Mouse (Mus musculus): ENCODE results near the gene Col15a1. TPM values are rescaled to one million over a fixed set of nuclear protein-coding genes. Genes with fewer than 3 reads are reported as not detected.

Col15a1 gene
- polyA plus RNA-seq, 1 experiment from 2014 or later = 4.9 TPM

DNA sequence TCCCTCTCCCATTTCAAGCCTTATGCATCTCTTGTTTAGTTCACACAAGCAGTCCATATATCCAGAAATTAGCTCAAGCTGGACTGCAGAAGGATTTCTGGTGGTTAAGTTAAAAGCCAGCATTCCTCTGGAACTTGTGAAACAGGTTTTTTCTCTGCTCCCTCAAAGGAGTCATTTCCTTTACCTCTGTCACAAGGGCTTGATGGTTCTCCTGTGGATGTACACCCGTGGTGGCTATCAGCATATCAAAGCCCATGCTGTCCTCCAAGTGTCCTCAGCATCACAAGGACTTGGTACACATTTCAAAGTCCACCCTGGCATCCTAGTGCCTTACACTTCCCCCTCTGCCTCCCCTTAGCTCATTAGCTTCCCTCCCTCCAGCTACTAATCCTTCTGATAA, 121.3 kb downstream of the Col15a1 start:
- no peak for TF ChIP-seq CTCF (IDR thresholded peaks at IDR 0.05)
- TF ChIP-seq EP300 (IDR thresholded peaks at IDR 0.05) = no peak
- Histone ChIP-seq H3K4me3 (ENCODE audit: low read depth, low read length) (no peak overlapping the region), H3K4me2 (replicated peaks; ENCODE audit: low read depth, low read length) (no peak overlapping the region), H3K9ac (replicated peaks; ENCODE audit: low read depth) (no peak overlapping the region), H3K36me3 (ENCODE audit: insufficient read depth, low read length) (no peaks in the 10 kb centered on the region), H3K4me1 (ENCODE audit: insufficient read depth, low read depth, low read length) (no peaks in the 10 kb centered on the region), H3K27me3 (replicated peaks; ENCODE audit: insufficient read depth, low read length) (no peaks in the 10 kb centered on the region), H3K9me3 (ENCODE audit: low read length) (no peaks in the 10 kb centered on the region), H3K27ac (ENCODE audit: low read length) (no peak overlapping the region)
- DNase-seq (ENCODE audit: low spot score) = peak; percentile 77
- WGBS = 7% methylated on average over 1 of the region's 1 CpGs
- ATAC-seq = peak; percentile 70

DNA sequence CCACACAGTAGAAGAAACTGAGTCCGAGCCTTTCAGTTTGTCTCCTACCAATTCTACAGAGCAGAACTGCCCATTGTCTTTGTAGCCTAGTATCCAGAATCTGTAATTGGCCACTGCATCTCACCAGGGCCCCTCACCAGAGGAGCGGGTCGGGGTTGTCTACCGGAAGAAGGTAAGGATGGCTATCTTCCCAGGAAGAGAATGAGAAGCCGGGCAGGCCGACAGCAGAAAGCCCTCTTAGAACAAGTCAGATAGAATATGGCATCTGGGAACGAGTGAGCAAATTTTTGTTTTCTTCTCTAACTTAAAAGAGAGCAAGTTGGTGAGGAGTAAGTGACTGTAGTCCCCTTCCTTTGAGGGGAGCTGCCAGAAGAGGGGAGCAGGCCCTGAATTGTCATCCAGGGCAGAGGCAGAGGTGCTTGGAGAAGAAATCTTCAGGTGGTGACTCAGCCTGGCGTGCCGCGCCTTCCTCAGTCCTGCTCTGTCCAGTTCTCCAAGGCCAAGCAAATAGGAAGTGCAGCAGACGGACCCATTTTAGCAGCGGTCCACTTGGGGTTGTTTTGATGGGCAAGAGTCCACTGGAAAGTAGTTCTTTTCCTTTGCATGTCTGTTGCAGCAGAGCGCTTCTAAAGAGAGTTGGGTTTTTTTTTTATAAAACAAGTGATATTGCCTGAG, 122.6 kb downstream of the Col15a1 start:
- Histone ChIP-seq H3K9me3 (ENCODE audit: low read length) (no peaks in the 10 kb centered on the region), H3K4me1 (ENCODE audit: insufficient read depth, low read depth, low read length) (no peaks in the 10 kb centered on the region), H3K4me3 (ENCODE audit: low read depth, low read length) (no peak overlapping the region), H3K36me3 (ENCODE audit: insufficient read depth, low read length) (no peaks in the 10 kb centered on the region), H3K9ac (replicated peaks; ENCODE audit: low read depth) (no peak overlapping the region), H3K4me2 (replicated peaks; ENCODE audit: low read depth, low read length) (no peak overlapping the region), H3K27ac (ENCODE audit: low read length) (no peak overlapping the region), H3K27me3 (replicated peaks; ENCODE audit: insufficient read depth, low read length) (no peaks in the 10 kb centered on the region)
- DNase-seq (ENCODE audit: low spot score) (no peak), ATAC-seq (no peak)
- 82% methylated on average over 13 of the region's 13 CpGs for WGBS
- TF ChIP-seq CTCF (IDR thresholded peaks at IDR 0.05) = no peak
- no peak for TF ChIP-seq EP300 (IDR thresholded peaks at IDR 0.05)

DNA sequence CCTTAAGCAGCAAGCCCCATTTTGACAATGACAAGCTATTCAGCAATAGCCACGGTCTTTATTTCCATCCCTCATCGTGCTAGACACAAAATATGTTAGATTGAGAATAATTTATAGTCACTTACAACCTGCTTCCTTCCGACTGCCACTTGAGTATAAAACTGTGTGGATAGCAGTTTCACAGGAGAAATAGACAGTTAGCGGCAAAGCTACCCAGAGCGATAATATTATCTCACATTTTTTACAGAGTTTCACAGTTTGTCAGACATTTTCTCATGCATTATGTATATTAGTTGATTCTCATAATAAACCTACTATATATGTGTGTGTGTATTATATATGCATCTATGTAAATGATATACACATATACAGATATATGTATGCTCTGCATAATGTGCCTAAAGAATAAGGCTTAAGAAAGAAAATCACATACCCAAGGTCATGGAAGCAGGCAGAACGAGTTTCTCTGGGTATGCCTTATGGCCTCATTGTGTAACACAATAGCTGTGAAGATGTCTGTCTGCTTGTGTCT, 124.9 kb downstream of the Col15a1 start:
- no peak overlapping the region for H3K4me3 ChIP-seq (ENCODE audit: low read depth, low read length)
- no peaks in the 10 kb centered on the region for H3K36me3 ChIP-seq (ENCODE audit: insufficient read depth, low read length)
- H3K9me3 ChIP-seq (ENCODE audit: low read length) = no peaks in the 10 kb centered on the region
- TF ChIP-seq CTCF (IDR thresholded peaks at IDR 0.05) = no peak
- no peak for TF ChIP-seq EP300 (IDR thresholded peaks at IDR 0.05)
- WGBS = 85% methylated on average over 6 of the region's 6 CpGs
- H3K27ac ChIP-seq (ENCODE audit: low read length) = no peak overlapping the region
- H3K9ac ChIP-seq (replicated peaks; ENCODE audit: low read depth) = no peak overlapping the region
- no peak overlapping the region for H3K4me2 ChIP-seq (replicated peaks; ENCODE audit: low read depth, low read length)
- no peaks in the 10 kb centered on the region for H3K27me3 ChIP-seq (replicated peaks; ENCODE audit: insufficient read depth, low read length)
- ATAC-seq = no peak
- DNase-seq (ENCODE audit: low spot score) = no peak
- H3K4me1 ChIP-seq (ENCODE audit: insufficient read depth, low read depth, low read length) = no peaks in the 10 kb centered on the region

DNA sequence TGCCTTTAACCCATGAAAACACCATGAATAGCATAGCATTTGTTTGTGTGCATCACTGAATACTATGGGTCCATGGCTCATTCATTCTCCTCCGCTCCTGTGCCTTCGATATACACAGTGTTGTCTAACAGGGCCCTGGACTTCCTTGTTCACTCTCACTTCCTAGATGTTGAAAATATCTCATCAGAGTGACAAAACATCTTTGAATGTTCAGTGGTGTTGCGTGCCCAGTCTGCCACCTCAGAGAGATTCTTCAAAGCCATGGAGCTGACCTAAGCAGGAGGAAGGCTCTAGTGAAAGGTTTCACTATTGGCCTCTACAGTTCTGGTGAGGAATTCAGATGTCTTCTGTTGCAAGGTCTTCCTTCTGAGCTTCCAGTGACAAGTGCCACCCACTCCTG, 125.6 kb downstream of the Col15a1 start:
- Histone ChIP-seq H3K36me3 (ENCODE audit: insufficient read depth, low read length) (no peaks in the 10 kb centered on the region), H3K9me3 (ENCODE audit: low read length) (no peaks in the 10 kb centered on the region), H3K4me3 (ENCODE audit: low read depth, low read length) (no peak overlapping the region), H3K4me1 (ENCODE audit: insufficient read depth, low read depth, low read length) (no peaks in the 10 kb centered on the region), H3K9ac (replicated peaks; ENCODE audit: low read depth) (no peak overlapping the region), H3K27ac (ENCODE audit: low read length) (no peak overlapping the region), H3K4me2 (replicated peaks; ENCODE audit: low read depth, low read length) (no peak overlapping the region), H3K27me3 (replicated peaks; ENCODE audit: insufficient read depth, low read length) (no peaks in the 10 kb centered on the region)
- WGBS = 84% methylated on average over 3 of the region's 3 CpGs
- TF ChIP-seq CTCF (IDR thresholded peaks at IDR 0.05) = no peak
- TF ChIP-seq EP300 (IDR thresholded peaks at IDR 0.05) = no peak
- DNase-seq (ENCODE audit: low spot score) (peak; percentile 19), ATAC-seq (no peak)

DNA sequence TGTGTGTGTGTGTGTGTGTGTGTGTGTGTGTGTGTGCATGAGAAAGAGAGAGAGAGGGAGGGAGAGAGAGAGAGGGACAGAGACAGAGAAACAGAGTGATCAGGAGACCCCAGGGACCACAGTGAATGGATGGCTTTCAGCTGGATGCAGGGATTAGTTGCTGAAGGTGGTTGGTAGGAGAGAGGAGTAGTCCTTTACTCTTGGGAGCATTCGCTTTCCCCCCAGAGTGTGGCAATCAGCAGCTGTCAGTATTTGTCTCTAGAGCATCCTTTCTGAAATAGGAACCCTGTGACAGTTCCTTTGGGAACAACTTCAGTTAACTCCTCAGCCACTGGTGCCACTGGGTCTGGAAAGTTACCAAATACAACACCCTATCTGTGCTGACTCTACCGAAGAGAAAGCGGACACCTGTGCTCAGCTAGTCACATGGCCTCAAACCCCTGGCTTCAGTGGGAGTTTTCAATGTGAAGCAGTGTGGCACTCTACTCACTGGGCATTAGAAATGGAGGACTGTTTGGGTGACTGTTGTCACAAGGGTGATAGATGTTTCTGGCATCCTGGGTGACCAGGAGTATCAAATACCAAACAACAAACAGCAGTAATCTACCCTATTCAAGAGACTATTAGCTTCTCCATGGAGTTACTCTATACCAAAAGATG, 129.1 kb downstream of the Col15a1 start:
- no peak overlapping the region for H3K4me2 ChIP-seq (replicated peaks; ENCODE audit: low read depth, low read length)
- TF ChIP-seq EP300 (IDR thresholded peaks at IDR 0.05) (no peak), CTCF (IDR thresholded peaks at IDR 0.05) (no peak)
- DNase-seq (ENCODE audit: low spot score) (no peak), ATAC-seq (no peak)
- no peak overlapping the region for H3K27ac ChIP-seq (ENCODE audit: low read length)
- no peaks in the 10 kb centered on the region for H3K4me1 ChIP-seq (ENCODE audit: insufficient read depth, low read depth, low read length)
- H3K36me3 ChIP-seq (ENCODE audit: insufficient read depth, low read length) = no peaks in the 10 kb centered on the region
- no peak overlapping the region for H3K9ac ChIP-seq (replicated peaks; ENCODE audit: low read depth)
- H3K9me3 ChIP-seq (ENCODE audit: low read length) = no peaks in the 10 kb centered on the region
- WGBS = 55% methylated on average over 3 of the region's 3 CpGs
- no peaks in the 10 kb centered on the region for H3K27me3 ChIP-seq (replicated peaks; ENCODE audit: insufficient read depth, low read length)
- no peak overlapping the region for H3K4me3 ChIP-seq (ENCODE audit: low read depth, low read length)

DNA sequence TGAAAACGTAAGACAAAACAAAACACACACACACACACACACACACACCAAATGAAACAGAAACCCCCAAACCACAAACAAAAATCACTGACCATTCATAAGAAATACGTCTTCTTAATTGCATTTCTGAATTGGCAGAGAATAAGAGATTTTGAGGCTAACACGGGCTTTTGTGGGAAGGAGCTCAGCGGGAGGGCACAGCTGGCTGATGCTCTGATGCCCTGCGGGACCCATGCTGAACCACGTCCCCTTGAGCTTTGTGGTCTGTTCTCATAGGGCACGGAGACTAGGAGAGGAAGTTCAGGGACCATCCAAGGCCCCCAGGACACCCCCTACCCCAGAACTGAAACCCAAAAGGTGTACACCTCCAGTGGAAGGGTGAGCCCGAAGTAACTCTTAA, 134.7 kb downstream of the Col15a1 start:
- Histone ChIP-seq H3K9ac (replicated peaks; ENCODE audit: low read depth) (no peak overlapping the region), H3K4me2 (replicated peaks; ENCODE audit: low read depth, low read length) (no peak overlapping the region), H3K4me1 (ENCODE audit: insufficient read depth, low read depth, low read length) (no peaks in the 10 kb centered on the region), H3K27me3 (replicated peaks; ENCODE audit: insufficient read depth, low read length) (no peaks in the 10 kb centered on the region), H3K36me3 (ENCODE audit: insufficient read depth, low read length) (no peaks in the 10 kb centered on the region), H3K9me3 (ENCODE audit: low read length) (no peaks in the 10 kb centered on the region), H3K4me3 (ENCODE audit: low read depth, low read length) (no peak overlapping the region), H3K27ac (ENCODE audit: low read length) (no peak overlapping the region)
- 47% methylated on average over 8 of the region's 8 CpGs for WGBS
- no peak for ATAC-seq
- no peak for DNase-seq (ENCODE audit: low spot score)
- no peak for TF ChIP-seq EP300 (IDR thresholded peaks at IDR 0.05)
- no peak for TF ChIP-seq CTCF (IDR thresholded peaks at IDR 0.05)
